Mouse (Mus musculus): ENCODE data around the gene Gna12. TPM values are rescaled to one million over a fixed set of nuclear protein-coding genes. Genes with fewer than 3 reads are reported as not detected.
A peak's percentile ranks its signal among the peaks of the same experiment; 100 is the strongest.

Gene Gna12
- polyA plus RNA-seq, 1 experiment = 120 TPM

DNA sequence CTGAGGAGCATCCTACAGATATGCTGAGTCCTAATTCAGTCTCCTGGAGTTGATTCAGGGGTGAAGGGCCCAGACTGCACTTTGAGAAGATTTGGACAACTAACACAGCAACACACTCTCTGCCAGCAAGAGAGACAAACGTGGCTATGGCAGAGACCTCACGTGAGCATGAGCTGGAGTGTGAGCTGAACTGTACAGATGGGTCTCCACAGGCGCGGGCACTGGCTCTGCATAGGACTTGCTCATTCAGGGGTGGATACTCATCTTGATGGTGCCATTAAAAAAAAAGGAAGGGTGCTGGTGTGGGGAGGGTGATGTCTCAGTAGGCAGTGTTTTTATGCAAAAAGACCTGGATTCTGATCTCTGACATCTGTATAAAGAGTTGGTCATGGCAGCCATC is 55.1 kb downstream of the Gna12 start:
- 93% methylated on average over 4 of the region's 4 CpGs for WGBS
- TF ChIP-seq POLR2A (IDR thresholded peaks at IDR 0.05; ENCODE audit: borderline replicate concordance, extremely low read depth, low read depth, low read length) (no peak), CTCF (IDR thresholded peaks at IDR 0.05; ENCODE audit: insufficient read depth, low read length) (no peak)
- Histone ChIP-seq H3K4me3 (replicated peaks; ENCODE audit: extremely low read depth, low read depth, low read length) (no peak overlapping the region), H3K4me1 (ENCODE audit: control insufficient read depth, insufficient read depth, low read length) (peaks cover 7% of the 10 kb centered on the region; the same call in 1 of the 2 replicates)
- no peak for DNase-seq

DNA sequence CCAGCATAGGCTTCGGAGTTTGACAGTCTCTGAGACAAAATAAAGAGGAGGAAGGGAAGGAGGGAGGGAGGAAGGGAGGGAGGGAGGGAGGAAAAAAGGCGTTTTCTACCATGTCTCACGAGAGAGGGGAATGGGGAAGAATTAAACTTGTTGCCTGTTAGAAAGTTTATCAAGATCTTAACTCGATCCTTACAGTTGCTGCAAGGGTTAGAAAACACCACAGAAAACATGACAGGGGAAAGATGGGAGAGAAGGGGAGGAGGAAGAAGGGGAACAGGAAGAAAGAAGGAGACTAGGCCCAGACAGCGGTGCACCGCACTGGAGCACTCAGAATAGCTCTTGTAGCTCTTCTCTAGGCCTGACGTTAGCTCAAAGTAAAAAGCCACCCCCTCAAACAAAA is 58.1 kb downstream of the Gna12 start:
- DNase-seq = no peak
- TF ChIP-seq CTCF (IDR thresholded peaks at IDR 0.05; ENCODE audit: insufficient read depth, low read length) = no peak
- no peak for TF ChIP-seq POLR2A (IDR thresholded peaks at IDR 0.05; ENCODE audit: borderline replicate concordance, extremely low read depth, low read depth, low read length)
- Histone ChIP-seq H3K4me3 (replicated peaks; ENCODE audit: extremely low read depth, low read depth, low read length) (no peak overlapping the region), H3K4me1 (ENCODE audit: control insufficient read depth, insufficient read depth, low read length) (peaks cover 19% of the 10 kb centered on the region)
- WGBS = 32% methylated on average over 7 of the region's 7 CpGs

DNA sequence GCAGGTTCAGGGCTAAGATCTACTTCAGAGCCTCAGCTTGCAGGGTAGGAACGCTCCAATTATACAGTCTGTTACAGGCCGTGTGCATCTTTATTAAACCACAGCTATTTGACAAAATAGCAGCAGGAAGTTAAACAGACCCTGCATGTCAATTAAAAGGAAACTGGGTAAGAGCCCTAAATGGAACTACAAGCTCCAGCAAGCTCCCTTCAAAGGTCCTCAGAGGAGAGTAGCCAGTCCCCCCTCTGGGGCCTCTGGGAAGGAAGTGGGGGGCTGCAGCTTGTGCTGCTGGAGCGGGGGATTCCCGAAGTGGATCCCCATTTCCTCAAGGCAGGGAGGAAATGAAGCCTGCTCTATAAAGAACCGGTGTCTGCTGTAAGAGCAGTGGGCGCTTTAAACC is 58.6 kb downstream of the Gna12 start:
- 34% methylated on average over 6 of the region's 6 CpGs for WGBS
- Histone ChIP-seq H3K4me1 (ENCODE audit: control insufficient read depth, insufficient read depth, low read length) (peaks cover 19% of the 10 kb centered on the region), H3K4me3 (replicated peaks; ENCODE audit: extremely low read depth, low read depth, low read length) (no peak overlapping the region)
- TF ChIP-seq POLR2A (IDR thresholded peaks at IDR 0.05; ENCODE audit: borderline replicate concordance, extremely low read depth, low read depth, low read length) (no peak), CTCF (IDR thresholded peaks at IDR 0.05; ENCODE audit: insufficient read depth, low read length) (no peak)
- DNase-seq = no peak

DNA sequence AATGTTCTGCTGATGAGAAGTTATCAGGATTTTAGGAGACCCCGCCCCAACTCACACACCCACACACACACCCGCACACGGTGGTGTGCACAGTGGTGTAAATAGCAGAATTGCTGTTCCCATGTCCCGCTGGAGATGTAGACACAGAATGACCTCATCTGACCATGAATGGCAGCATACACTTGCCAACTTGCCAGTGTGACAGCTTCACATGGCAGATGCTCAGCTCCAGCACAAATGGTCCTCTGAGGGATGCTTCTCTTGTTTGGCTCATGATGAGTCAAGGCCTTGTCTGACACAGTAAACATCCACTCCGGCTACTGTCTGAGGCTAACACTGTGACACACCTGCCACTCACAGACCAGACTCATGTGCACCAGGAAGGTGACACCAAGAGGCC is 61.9 kb downstream of the Gna12 start:
- Histone ChIP-seq H3K4me1 (ENCODE audit: control insufficient read depth, insufficient read depth, low read length) (peaks cover 29% of the 10 kb centered on the region), H3K4me3 (replicated peaks; ENCODE audit: extremely low read depth, low read depth, low read length) (no peak overlapping the region)
- WGBS = 35% methylated on average over 5 of the region's 5 CpGs
- no peak for DNase-seq
- TF ChIP-seq CTCF (IDR thresholded peaks at IDR 0.05; ENCODE audit: insufficient read depth, low read length) = no peak
- no peak for TF ChIP-seq POLR2A (IDR thresholded peaks at IDR 0.05; ENCODE audit: borderline replicate concordance, extremely low read depth, low read depth, low read length)

DNA sequence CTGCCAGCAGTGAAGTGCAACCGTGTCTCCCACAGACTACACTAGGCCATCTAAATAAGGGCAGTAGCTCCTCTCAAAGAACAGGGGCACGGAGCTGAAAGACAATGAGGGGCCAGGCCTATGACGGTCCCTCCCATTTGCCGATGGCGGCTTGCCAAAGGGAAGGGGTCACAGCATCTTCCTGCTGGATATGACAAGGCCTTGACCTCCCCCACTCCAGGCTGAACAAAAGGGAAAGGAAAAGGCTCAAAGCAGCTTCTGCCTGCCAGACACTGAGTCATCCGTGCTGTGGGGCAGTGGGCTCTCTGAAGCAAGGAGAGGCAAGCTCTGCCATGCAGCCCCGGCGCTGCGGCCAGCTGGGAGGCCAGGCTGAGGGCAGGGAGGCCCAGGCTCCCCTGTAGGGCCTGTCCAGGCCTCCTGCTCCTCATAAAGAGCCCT is 62.5 kb downstream of the Gna12 start:
- WGBS = 24% methylated on average over 9 of the region's 9 CpGs
- TF ChIP-seq CTCF (IDR thresholded peaks at IDR 0.05; ENCODE audit: insufficient read depth, low read length) (no peak), POLR2A (IDR thresholded peaks at IDR 0.05; ENCODE audit: borderline replicate concordance, extremely low read depth, low read depth, low read length) (0 out of 2 replicates have a peak, but pooled peaks have one; percentile 35)
- H3K4me1 ChIP-seq (ENCODE audit: control insufficient read depth, insufficient read depth, low read length) = peaks cover 33% of the 10 kb centered on the region
- H3K4me3 ChIP-seq (replicated peaks; ENCODE audit: extremely low read depth, low read depth, low read length) = no peak overlapping the region
- peak; percentile 52 for DNase-seq

DNA sequence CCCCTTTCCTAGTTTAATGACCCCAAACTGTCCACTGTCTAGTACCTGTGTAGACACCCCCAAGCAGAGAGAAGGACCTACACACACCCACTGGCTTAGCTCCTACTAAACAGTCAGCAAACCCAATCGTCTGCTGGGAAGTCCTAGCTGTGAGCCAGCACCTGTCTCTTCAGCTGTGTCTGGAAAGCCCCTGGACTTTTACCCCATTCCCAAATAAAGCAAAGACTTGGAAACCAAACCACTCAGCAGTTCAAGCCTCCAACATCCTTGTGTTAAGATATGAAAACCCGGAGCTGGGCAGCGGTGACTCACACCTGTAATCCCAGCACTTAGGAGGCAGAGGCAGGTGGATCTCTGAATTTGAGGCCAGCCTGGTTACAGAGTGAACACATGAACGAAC is 63.7 kb downstream of the Gna12 start:
- DNase-seq = no peak
- Histone ChIP-seq H3K4me3 (replicated peaks; ENCODE audit: extremely low read depth, low read depth, low read length) (no peak overlapping the region), H3K4me1 (ENCODE audit: control insufficient read depth, insufficient read depth, low read length) (peaks cover 31% of the 10 kb centered on the region)
- 68% methylated on average over 4 of the region's 4 CpGs for WGBS
- no peak for TF ChIP-seq POLR2A (IDR thresholded peaks at IDR 0.05; ENCODE audit: borderline replicate concordance, extremely low read depth, low read depth, low read length)

DNA sequence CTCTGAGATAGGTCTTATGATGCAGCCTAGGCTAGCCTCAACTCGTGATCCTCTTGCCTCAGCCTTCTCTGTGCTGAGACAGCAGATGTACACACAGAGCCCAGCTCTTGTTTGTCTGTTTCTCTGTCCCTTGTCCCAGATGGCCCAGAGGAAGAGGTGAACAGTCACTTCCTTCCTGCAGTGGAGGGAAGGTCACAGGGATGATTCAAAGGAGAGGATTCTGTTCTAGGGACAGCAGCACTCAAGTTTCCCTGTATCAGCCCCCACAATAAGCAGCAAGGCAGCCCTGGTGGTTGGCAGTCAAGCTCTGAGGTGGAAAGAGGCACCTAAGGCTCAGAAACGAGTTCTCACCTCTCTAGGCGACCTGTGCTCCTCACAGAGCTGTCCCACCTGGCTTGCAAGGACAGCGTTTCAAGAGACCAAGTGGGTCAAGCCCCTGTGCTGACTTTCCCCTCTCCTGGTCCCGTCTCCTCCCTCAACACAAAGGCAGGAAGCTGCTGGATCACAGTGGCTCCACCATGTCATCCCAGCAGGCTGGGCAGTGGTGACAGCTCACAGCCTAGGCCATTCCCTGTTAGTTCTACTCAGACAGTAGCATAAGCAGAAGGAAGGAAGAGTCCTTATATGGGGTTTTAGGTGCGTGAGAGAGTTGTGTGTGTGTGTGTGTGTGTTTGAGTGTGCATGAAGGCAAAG is 65.2 kb downstream of the Gna12 start:
- no peak for DNase-seq

DNA sequence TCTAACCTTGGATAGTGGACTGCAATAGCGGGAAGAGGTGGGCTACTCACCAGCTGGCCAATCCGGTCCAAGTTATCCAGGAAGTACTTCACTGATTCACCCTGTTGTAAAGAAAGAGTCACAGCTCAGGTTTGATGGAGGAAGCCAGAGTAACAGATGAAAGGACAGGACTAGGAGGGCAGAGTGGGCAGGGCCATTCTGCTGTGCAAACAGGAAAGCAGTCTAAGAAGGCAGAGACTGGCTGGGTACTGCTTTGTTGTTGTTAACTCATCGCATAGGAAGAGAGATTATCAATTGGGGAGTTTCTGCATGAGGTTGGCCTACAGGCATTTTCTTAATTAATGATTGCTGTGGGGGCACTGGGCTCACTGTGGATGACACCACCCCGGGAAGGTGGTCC is 67.7 kb downstream of the Gna12 start:
- no peak for DNase-seq

More for the DNA sequence above, 65.2 kb downstream of the Gna12 start:
- WGBS = 34% methylated on average over 6 of the region's 6 CpGs
- Histone ChIP-seq H3K4me1 (ENCODE audit: control insufficient read depth, insufficient read depth, low read length) (peaks cover 28% of the 10 kb centered on the region), H3K4me3 (replicated peaks; ENCODE audit: extremely low read depth, low read depth, low read length) (no peak overlapping the region)
- TF ChIP-seq POLR2A (IDR thresholded peaks at IDR 0.05; ENCODE audit: borderline replicate concordance, extremely low read depth, low read depth, low read length) (no peak), CTCF (IDR thresholded peaks at IDR 0.05; ENCODE audit: insufficient read depth, low read length) (no peak)

DNA sequence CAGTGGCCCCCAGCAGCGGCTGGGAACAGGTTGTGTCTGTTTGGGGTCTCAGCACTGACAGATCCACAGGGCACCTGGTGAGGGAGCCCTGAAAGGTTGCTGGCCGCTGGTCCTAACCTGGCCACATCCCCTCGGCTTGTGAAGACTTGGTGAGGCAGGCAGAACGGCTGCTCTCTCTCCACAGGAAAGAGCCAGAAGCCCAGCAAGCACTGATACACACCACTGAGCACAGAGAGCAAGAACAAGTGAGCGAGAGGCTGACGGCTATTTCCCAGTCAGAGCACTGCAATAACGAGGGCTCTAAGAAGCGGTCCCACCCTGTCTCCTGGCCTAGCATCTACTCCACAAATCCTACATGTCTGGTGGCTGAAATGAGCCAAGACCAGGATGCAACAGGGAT is 71.4 kb downstream of the Gna12 start:
- DNase-seq = no peak
- peaks cover 7% of the 10 kb centered on the region; the same call in 1 of the 2 replicates for H3K4me1 ChIP-seq (ENCODE audit: control insufficient read depth, insufficient read depth, low read length)
- TF ChIP-seq POLR2A (IDR thresholded peaks at IDR 0.05; ENCODE audit: borderline replicate concordance, extremely low read depth, low read depth, low read length) (no peak), CTCF (IDR thresholded peaks at IDR 0.05; ENCODE audit: insufficient read depth, low read length) (no peak)
- 84% methylated on average over 8 of the region's 8 CpGs for WGBS
- H3K4me3 ChIP-seq (replicated peaks; ENCODE audit: extremely low read depth, low read depth, low read length) = no peak overlapping the region

More for the DNA sequence above, 67.7 kb downstream of the Gna12 start:
- WGBS = 60% methylated on average over 4 of the region's 4 CpGs
- peaks cover 17% of the 10 kb centered on the region for H3K4me1 ChIP-seq (ENCODE audit: control insufficient read depth, insufficient read depth, low read length)
- no peak overlapping the region for H3K4me3 ChIP-seq (replicated peaks; ENCODE audit: extremely low read depth, low read depth, low read length)
- no peak for TF ChIP-seq CTCF (IDR thresholded peaks at IDR 0.05; ENCODE audit: insufficient read depth, low read length)
- TF ChIP-seq POLR2A (IDR thresholded peaks at IDR 0.05; ENCODE audit: borderline replicate concordance, extremely low read depth, low read depth, low read length) = no peak

DNA sequence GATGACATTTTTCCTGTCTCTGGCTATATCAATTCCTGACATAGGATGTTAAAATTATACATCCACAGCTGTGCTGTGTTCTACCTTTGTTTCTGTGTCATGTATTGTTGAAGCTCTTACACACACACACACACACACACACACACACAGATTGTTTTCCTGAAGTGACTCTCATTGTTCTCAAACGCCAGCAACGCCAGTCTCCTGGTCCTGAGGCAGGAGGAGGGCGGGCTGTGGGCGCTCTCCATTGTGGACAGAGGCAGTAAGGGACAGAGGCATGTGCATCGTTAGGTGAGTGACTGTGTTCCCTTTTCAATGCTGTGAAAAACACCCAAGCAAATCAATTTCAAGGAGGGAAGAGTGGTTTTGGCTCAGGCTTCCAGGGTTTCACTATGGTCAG is 77.0 kb downstream of the Gna12 start:
- no peak for DNase-seq
- Histone ChIP-seq H3K4me1 (ENCODE audit: control insufficient read depth, insufficient read depth, low read length) (peaks cover 8% of the 10 kb centered on the region; the same call in 1 of the 2 replicates), H3K4me3 (replicated peaks; ENCODE audit: extremely low read depth, low read depth, low read length) (no peak overlapping the region)
- TF ChIP-seq CTCF (IDR thresholded peaks at IDR 0.05; ENCODE audit: insufficient read depth, low read length) (no peak), POLR2A (IDR thresholded peaks at IDR 0.05; ENCODE audit: borderline replicate concordance, extremely low read depth, low read depth, low read length) (no peak)
- WGBS = 49% methylated on average over 5 of the region's 5 CpGs
